Mouse (Mus musculus) liver, embryonic 11.5 days (tissue): Measurements from ENCODE around the gene Rph3al. TPM values are rescaled to one million over a fixed set of nuclear protein-coding genes. Genes with fewer than 3 reads are reported as not detected.

Experiments used
- ATAC-seq: fragments of 200-750 bp; cut with Nextera tagmentation; replicated peaks from 2 replicates; pipeline ENCODE4 v1.8.0; 2017; ENCODE audit warnings: moderate number of reproducible peaks, mild to moderate bottlenecking, moderate TSS enrichment, moderate library complexity; ENCODE audit not compliant: low FRiP score
- DNase-seq: peaks from one replicate; pipeline ENCODE4 v3.0.0-alpha.2; 2017; ENCODE audit warnings: low spot score
- H3K27ac ChIP-seq: fragments of 300-500 bp; sonication (generic); 2 replicates; pipeline ENCODE4 v1.5.1; 2014; ENCODE audit warnings: mild to moderate bottlenecking, low read depth, low read length, control low read depth
- H3K27me3 ChIP-seq: fragments of 300-500 bp; sonication (generic); replicated peaks from 2 replicates; pipeline ENCODE4 v1.6.1; 2014; ENCODE audit warnings: low read length, mixed read lengths; ENCODE audit not compliant: control insufficient read depth, insufficient read depth
- H3K36me3 ChIP-seq: fragments of 300-500 bp; sonication (generic); 2 replicates; pipeline ENCODE4 v1.6.1; 2014; ENCODE audit warnings: mild to moderate bottlenecking, low read length, moderate library complexity, mixed read lengths; ENCODE audit not compliant: control insufficient read depth, insufficient read depth
- H3K4me1 ChIP-seq: fragments of 300-500 bp; sonication (generic); replicated peaks from 2 replicates; pipeline ENCODE4 v1.6.1; 2014; ENCODE audit warnings: low read length, mixed read lengths; ENCODE audit not compliant: control insufficient read depth, insufficient read depth
- H3K4me2 ChIP-seq: fragments of 300-500 bp; sonication (generic); 2 replicates; pipeline ENCODE4 v1.6.1; 2014; ENCODE audit warnings: mild to moderate bottlenecking, control low read depth, moderate library complexity
- H3K4me3 ChIP-seq: fragments of 300-500 bp; sonication (generic); 2 replicates; pipeline ENCODE4 v1.5.1; 2014; ENCODE audit warnings: low read depth, low read length, control low read depth
- H3K9ac ChIP-seq: fragments of 300-500 bp; sonication (generic); 2 replicates; pipeline ENCODE4 v1.6.1; 2014; ENCODE audit warnings: low read depth, low read length, control low read depth
- H3K9me3 ChIP-seq: fragments of 300-500 bp; sonication (generic); 2 replicates; pipeline ENCODE4 v1.6.1; 2016; ENCODE audit warnings: low read length, inconsistent platforms, mixed read lengths; ENCODE audit not compliant: control insufficient read depth
- WGBS: fragments of 180-500 bp; shearing (Covaris S2); extraction: QIAGEN DNeasy Blood & Tissue Kit; methylation state at CpG from one replicate; pipeline ENCODE4 v1.1.7; 2014; 5-methylcytosine and 5-hydroxymethylcytosine counted together
- polyA plus RNA-seq: library from polyadenylated mRNA; unstranded; fragments of >200 nt; fragmentation: Nextera tagmentation; extraction: Ambion mirVana; gene quantifications from 2 replicates; pipeline ENCODE4 v1.2.1, GENCODE M21; 2014

The Rph3al gene
- polyA plus RNA-seq, 1 experiment from 2014 or later: 1.5 TPM

- ATAC-seq (no peak), DNase-seq (no peak)
- no peak overlapping the region for H3K4me3 ChIP-seq
- H3K27me3 ChIP-seq: no peaks in the 10 kb centered on the region
- H3K4me2 ChIP-seq: no peak overlapping the region
- no peak overlapping the region for H3K9ac ChIP-seq
- H3K27ac ChIP-seq: no peak overlapping the region
- WGBS: 85% methylated on average over 17 of the region's 17 CpGs
- H3K36me3 ChIP-seq: no peaks in the 10 kb centered on the region
- H3K9me3 ChIP-seq: no peaks in the 10 kb centered on the region
- no peaks in the 10 kb centered on the region for H3K4me1 ChIP-seq
Observed at GRCm38 (mm10) chr11:75957124-75957832, 19.0 kb upstream of the Rph3al start.

- Histone ChIP-seq H3K27ac (no peak overlapping the region), H3K36me3 (no peaks in the 10 kb centered on the region), H3K9me3 (no peaks in the 10 kb centered on the region), H3K4me3 (no peak overlapping the region), H3K9ac (no peak overlapping the region), H3K4me1 (no peaks in the 10 kb centered on the region), H3K27me3 (no peaks in the 10 kb centered on the region), H3K4me2 (no peak overlapping the region)
- ATAC-seq: no peak
- 46% methylated on average over 8 of the region's 8 CpGs for WGBS
- DNase-seq: no peak
Observed at GRCm38 (mm10) chr11:75956651-75957050, 18.4 kb upstream of the Rph3al start.

GRCm38 (mm10) chr11:75954896-75955295 lies 16.7 kb upstream of the Rph3al start:
- no peaks in the 10 kb centered on the region for H3K36me3 ChIP-seq
- DNase-seq (no peak), ATAC-seq (no peak)
- no peaks in the 10 kb centered on the region for H3K9me3 ChIP-seq
- no peak overlapping the region for H3K4me3 ChIP-seq
- no peaks in the 10 kb centered on the region for H3K4me1 ChIP-seq
- H3K9ac ChIP-seq: no peak overlapping the region
- H3K4me2 ChIP-seq: no peak overlapping the region
- H3K27me3 ChIP-seq: no peaks in the 10 kb centered on the region
- H3K27ac ChIP-seq: no peak overlapping the region
- 82% methylated on average over 9 of the region's 9 CpGs for WGBS

- WGBS: 70% methylated on average over 5 of the region's 5 CpGs
- Histone ChIP-seq H3K4me2 (no peak overlapping the region), H3K9ac (no peak overlapping the region)
Observed at GRCm38 (mm10) chr11:75951895-75952294, 13.7 kb upstream of the Rph3al start.

GRCm38 (mm10) chr11:75950459-75950858 lies 12.2 kb upstream of the Rph3al start:
- DNase-seq (no peak), ATAC-seq (no peak)
- no peak overlapping the region for H3K9ac ChIP-seq
- WGBS: 64% methylated on average over 3 of the region's 3 CpGs
- H3K36me3 ChIP-seq: no peaks in the 10 kb centered on the region
- no peaks in the 10 kb centered on the region for H3K9me3 ChIP-seq
- H3K27ac ChIP-seq: no peak overlapping the region
- no peak overlapping the region for H3K4me2 ChIP-seq
- no peaks in the 10 kb centered on the region for H3K27me3 ChIP-seq
- H3K4me1 ChIP-seq: no peaks in the 10 kb centered on the region
- H3K4me3 ChIP-seq: no peak overlapping the region

More at GRCm38 (mm10) chr11:75951895-75952294, 13.7 kb upstream of the Rph3al start:
- Histone ChIP-seq H3K27me3 (no peaks in the 10 kb centered on the region), H3K4me1 (no peaks in the 10 kb centered on the region), H3K4me3 (no peak overlapping the region), H3K27ac (no peak overlapping the region), H3K9me3 (no peaks in the 10 kb centered on the region), H3K36me3 (no peaks in the 10 kb centered on the region)
- ATAC-seq (no peak), DNase-seq (no peak)

- no peak overlapping the region for H3K27ac ChIP-seq
- no peaks in the 10 kb centered on the region for H3K27me3 ChIP-seq
- no peak overlapping the region for H3K9ac ChIP-seq
- no peaks in the 10 kb centered on the region for H3K4me1 ChIP-seq
- H3K4me2 ChIP-seq: no peak overlapping the region
- no peaks in the 10 kb centered on the region for H3K36me3 ChIP-seq
- DNase-seq: no peak
- ATAC-seq: no peak
- H3K4me3 ChIP-seq: no peak overlapping the region
- WGBS: 38% methylated on average over 3 of the region's 3 CpGs
- H3K9me3 ChIP-seq: no peaks in the 10 kb centered on the region
Observed at GRCm38 (mm10) chr11:75948789-75949188, 10.6 kb upstream of the Rph3al start.

- H3K4me1 ChIP-seq: no peaks in the 10 kb centered on the region
- no peak overlapping the region for H3K27ac ChIP-seq
- no peak overlapping the region for H3K9ac ChIP-seq
- H3K4me3 ChIP-seq: no peak overlapping the region
- no peaks in the 10 kb centered on the region for H3K27me3 ChIP-seq
- DNase-seq (no peak), ATAC-seq (no peak)
- H3K36me3 ChIP-seq: no peaks in the 10 kb centered on the region
- H3K9me3 ChIP-seq: no peaks in the 10 kb centered on the region
- WGBS: 55% methylated on average over 5 of the region's 5 CpGs
- H3K4me2 ChIP-seq: no peak overlapping the region
Observed at GRCm38 (mm10) chr11:75947223-75947622, 9.0 kb upstream of the Rph3al start.

- Histone ChIP-seq H3K36me3 (no peaks in the 10 kb centered on the region), H3K9me3 (no peaks in the 10 kb centered on the region), H3K4me3 (no peak overlapping the region), H3K4me2 (no peak overlapping the region), H3K9ac (no peak overlapping the region), H3K27ac (no peak overlapping the region), H3K27me3 (no peaks in the 10 kb centered on the region), H3K4me1 (no peaks in the 10 kb centered on the region)
- WGBS: 32% methylated on average over 9 of the region's 9 CpGs
- DNase-seq (no peak), ATAC-seq (no peak)
Observed at GRCm38 (mm10) chr11:75945805-75946450, 7.7 kb upstream of the Rph3al start.
